Mouse (Mus musculus): ENCODE data around the gene Ubxn11. TPM values are rescaled to one million over a fixed set of nuclear protein-coding genes. Genes with fewer than 3 reads are reported as not detected.
"Not testable (repeated sequence)": the region's sequence is repeated elsewhere in the genome, so short reads cannot be mapped to it uniquely, and the experiment has no call there.

Ubxn11 gene
- polyA plus RNA-seq, 1 experiment from 2014 or later: 10.0 TPM

DNA sequence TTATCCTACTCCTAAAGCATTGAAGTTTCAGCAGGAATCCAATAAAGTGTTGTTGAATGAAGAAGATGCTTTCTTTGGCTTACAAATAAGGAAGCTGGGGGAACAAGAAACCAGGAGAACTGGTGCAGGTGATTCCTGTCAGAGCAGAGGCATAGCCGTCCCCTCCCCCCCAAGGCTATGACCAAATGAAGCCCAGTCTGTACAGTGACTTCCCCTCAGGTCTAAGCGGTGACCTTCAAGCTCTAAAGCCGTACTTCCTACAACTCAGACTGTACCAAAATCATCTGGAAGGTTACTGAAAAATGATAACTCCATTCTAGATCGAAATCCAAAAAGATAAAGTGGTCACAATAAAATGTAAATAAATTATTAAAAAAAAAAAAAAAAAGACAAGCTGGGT lies 47.0 kb downstream of the Ubxn11 start:
- ChIA-PET CTCF (no interaction called here), POLR2A (no interaction called here)
- DNase-seq (ENCODE audit: low read depth, low spot score) (no peak), ATAC-seq (no peak)
- no peak for TF ChIP-seq CTCF (IDR thresholded peaks at IDR 0.05)
- in situ Hi-C loops (cut with MboI; ENCODE audit: low pct_unique_long_range_greater_than_20kb): no loop called here
- H3K27me3 ChIP-seq: no peaks in the 10 kb centered on the region

DNA sequence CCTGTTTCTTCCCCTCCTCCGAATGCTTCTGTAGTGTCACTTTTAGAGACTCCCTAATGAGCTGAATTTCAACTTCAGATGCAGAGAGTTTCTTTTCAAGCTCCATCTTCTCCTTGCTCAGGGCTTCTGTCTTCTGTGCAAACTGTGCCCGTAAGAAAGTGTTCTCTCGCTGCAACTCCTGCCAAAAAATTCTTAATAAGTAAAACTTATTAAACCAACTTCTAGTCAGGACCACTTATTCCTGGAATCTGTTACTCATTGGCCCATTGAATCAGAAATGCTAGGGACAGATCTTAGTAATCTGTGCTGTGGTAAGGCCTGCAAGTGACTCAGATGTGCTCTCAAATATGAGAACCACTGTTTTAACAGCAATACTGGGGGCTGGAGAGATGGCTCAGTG lies 49.7 kb downstream of the Ubxn11 start:
- no peaks in the 10 kb centered on the region for H3K27me3 ChIP-seq
- DNase-seq (ENCODE audit: low read depth, low spot score): no peak
- ChIA-PET CTCF (interaction anchor here (1.1 to 1.8 kb wide), 4 partner anchors 13 to 35 kb away, joined by 3 to 7 read pairs (median 3); partner anchors contain the start of gene Cep85), POLR2A (interaction anchor here (0.9 kb wide), 1 partner anchor 19 kb away, joined by 3 read pairs; no protein-coding TSS in a partner anchor)
- TF ChIP-seq CTCF (IDR thresholded peaks at IDR 0.05): no peak
- ATAC-seq: no peak
- in situ Hi-C loops (cut with MboI; ENCODE audit: low pct_unique_long_range_greater_than_20kb): no loop called here

DNA sequence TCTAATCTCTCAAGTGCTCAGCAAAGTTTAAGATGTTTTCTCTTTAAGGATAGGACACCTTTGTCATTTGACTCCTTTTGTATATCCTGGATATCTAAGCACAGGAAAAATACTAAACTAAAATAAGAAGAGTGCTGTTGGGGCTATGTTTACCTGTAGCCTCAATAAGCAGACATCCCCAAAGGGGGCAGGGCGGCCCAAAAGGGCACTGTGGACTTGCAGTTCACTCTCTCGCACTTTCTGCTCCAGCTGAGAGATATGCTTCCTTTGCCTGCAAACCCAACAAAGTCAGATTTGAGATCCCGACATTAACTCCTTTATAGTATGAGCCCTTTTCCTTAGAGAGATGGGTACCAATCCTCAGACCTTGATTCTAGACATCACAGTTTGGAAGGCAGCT lies 51.3 kb downstream of the Ubxn11 start:
- no peak for DNase-seq (ENCODE audit: low read depth, low spot score)
- no peaks in the 10 kb centered on the region for H3K27me3 ChIP-seq
- POLR2A ChIA-PET: interaction anchor here (1.4 kb wide), 1 partner anchor 26 kb away, joined by 3 read pairs; no protein-coding TSS in a partner anchor
- in situ Hi-C loops (cut with MboI; ENCODE audit: low pct_unique_long_range_greater_than_20kb): no loop called here
- CTCF ChIA-PET: interaction anchor here (2.2 kb wide), 1 partner anchor 13 kb away, joined by 7 read pairs; no protein-coding TSS in a partner anchor
- ATAC-seq: no peak
- TF ChIP-seq CTCF (IDR thresholded peaks at IDR 0.05): no peak

DNA sequence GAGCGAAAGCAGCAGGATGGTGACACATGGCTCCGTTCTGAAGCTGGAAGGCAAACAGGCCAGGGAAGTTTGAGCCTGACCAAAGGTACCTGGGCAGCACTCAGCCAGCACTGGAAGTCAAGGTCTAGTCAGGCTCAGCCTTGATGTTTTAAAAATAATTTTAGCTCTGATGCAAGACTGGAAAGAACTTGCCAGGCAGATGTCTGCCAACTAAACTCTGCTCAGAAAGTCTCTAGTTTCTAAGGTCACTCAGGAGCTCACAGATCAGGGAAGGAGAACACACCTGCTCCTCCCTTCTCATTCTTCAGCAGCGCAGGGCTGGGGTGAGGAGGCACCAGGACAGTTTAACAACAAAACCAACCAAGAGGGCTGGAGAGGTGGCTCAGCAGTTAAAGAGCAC lies 52.0 kb downstream of the Ubxn11 start:
- no peaks in the 10 kb centered on the region for H3K27me3 ChIP-seq
- ATAC-seq (no peak), DNase-seq (ENCODE audit: low read depth, low spot score) (no peak)
- CTCF ChIA-PET: interaction anchor here (2.2 kb wide), 1 partner anchor 13 kb away, joined by 7 read pairs; no protein-coding TSS in a partner anchor
- in situ Hi-C loops (cut with MboI; ENCODE audit: low pct_unique_long_range_greater_than_20kb): no loop called here
- no peak for TF ChIP-seq CTCF (IDR thresholded peaks at IDR 0.05)
- POLR2A ChIA-PET: interaction anchor here (0.9 to 1.4 kb wide), 2 partner anchors 25 to 27 kb away, joined by 3 to 4 read pairs; partner anchors contain the start of gene Sh3bgrl3

DNA sequence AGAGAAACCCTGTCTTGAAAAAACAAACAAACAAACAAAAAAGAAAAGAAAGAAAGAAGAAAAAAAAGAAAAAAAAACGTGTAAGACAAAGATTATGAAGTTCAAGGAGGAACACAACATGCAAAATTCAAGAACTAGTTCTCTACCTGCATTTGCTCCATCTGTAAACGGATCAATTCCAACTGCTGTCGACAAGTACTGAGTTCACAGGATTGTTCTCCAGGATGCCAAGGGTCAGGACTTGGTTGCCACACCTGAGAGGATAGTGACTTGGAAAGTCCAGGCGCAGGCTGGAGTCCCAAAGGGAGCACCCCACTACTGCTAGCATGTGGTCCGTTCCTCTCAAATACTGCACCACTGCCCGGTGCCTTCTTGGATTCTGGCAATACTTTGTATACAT lies 53.2 kb downstream of the Ubxn11 start:
- ChIA-PET CTCF (interaction anchor here (2.2 kb wide), 1 partner anchor 11 kb away, joined by 7 read pairs; no protein-coding TSS in a partner anchor), POLR2A (no interaction called here)
- H3K27me3 ChIP-seq: no peaks in the 10 kb centered on the region
- no peak for TF ChIP-seq CTCF (IDR thresholded peaks at IDR 0.05)
- DNase-seq (ENCODE audit: low read depth, low spot score) (no peak), ATAC-seq (no peak)
- in situ Hi-C loops (cut with MboI; ENCODE audit: low pct_unique_long_range_greater_than_20kb): no loop called here

DNA sequence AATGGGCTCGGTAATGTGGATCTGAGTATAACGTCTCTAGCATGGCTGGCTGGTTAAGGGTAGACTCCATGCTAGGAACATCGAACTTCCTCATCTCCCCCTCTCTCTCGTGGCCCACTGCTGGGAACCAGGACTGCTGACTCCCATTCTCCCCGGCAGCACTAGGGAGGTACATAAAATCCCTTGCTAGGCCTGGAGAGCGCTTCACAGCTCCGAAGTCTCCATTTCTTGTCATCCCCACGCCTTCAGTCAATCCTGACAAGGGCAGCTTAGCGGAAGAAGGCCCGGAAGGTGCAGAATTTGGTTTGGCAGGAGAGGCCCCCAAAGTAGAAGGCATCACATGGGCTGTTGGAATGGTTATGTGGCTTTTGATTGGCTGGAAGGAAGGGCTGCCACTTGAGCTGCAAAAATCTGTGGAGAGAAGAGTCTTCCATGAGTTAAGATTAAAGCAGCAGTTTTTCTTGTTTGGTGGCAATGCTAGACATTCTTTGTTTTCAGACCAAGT lies 53.6 kb downstream of the Ubxn11 start:
- ATAC-seq (no peak), DNase-seq (ENCODE audit: low read depth, low spot score) (no peak)
- in situ Hi-C loops (cut with MboI; ENCODE audit: low pct_unique_long_range_greater_than_20kb): no loop called here
- ChIA-PET POLR2A (interaction anchor here (0.7 kb wide), 1 partner anchor 28 kb away, joined by 3 read pairs; the partner anchor contains the start of gene Sh3bgrl3), CTCF (interaction anchor here (1.0 kb wide), 1 partner anchor 13 kb away, joined by 4 read pairs; no protein-coding TSS in a partner anchor)
- no peaks in the 10 kb centered on the region for H3K27me3 ChIP-seq
- no peak for TF ChIP-seq CTCF (IDR thresholded peaks at IDR 0.05)

DNA sequence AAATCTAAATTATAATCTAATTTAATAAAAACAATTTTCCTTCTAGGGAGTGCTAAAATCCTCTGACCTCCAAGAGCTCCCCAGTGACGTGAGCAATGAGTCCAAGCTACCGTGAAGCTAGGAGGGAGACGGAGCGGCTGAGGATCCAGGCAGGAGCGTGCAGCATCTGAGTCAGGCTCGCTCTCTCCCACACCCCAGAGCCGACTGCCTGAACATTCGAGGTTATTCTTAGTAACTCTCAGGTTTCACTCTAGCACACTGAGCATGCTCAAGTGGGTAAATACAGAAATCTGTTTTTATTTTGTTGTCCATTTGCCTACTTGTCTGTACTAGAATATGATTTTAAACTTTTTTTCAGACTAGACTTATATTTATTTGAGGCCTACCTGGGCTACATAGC lies 54.4 kb downstream of the Ubxn11 start:
- CTCF ChIA-PET: interaction anchor here (1.0 to 2.0 kb wide), 2 partner anchors 10 to 13 kb away, joined by 4 to 7 read pairs; no protein-coding TSS in a partner anchor
- H3K27me3 ChIP-seq: no peaks in the 10 kb centered on the region
- POLR2A ChIA-PET: interaction anchor here (0.7 kb wide), 1 partner anchor 29 kb away, joined by 3 read pairs; the partner anchor contains the start of gene Sh3bgrl3
- DNase-seq (ENCODE audit: low read depth, low spot score) (peak; percentile 35), ATAC-seq (peak; percentile 39)
- in situ Hi-C loops (cut with MboI; ENCODE audit: low pct_unique_long_range_greater_than_20kb): no loop called here
- no peak for TF ChIP-seq CTCF (IDR thresholded peaks at IDR 0.05)

DNA sequence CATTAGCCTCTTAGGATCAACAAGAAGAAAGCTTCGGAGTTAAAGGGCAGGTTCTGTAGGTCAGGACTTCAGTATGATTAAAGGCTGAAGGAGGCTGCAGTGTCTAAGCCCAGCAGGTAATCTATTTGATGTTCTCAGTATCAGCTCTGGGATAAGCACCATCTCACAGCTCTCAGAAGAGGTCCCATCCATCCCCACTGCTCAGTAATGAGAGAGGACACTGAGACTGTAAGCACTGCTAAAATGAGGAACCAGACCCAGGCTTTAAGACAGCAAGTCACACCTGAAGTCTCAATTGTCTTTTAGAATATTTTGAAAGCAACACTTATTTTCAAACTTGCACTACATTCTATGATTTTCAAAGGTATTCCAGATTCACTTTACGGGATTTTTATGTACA lies 55.2 kb downstream of the Ubxn11 start:
- CTCF ChIA-PET: interaction anchor here (2.0 kb wide), 1 partner anchor 9 kb away, joined by 7 read pairs; no protein-coding TSS in a partner anchor
- POLR2A ChIA-PET: interaction anchor here (0.9 kb wide), 1 partner anchor 11 kb away, joined by 3 read pairs; no protein-coding TSS in a partner anchor
- in situ Hi-C loops (cut with MboI; ENCODE audit: low pct_unique_long_range_greater_than_20kb): no loop called here
- TF ChIP-seq CTCF (IDR thresholded peaks at IDR 0.05): no peak
- H3K27me3 ChIP-seq: no peaks in the 10 kb centered on the region
- ATAC-seq (no peak), DNase-seq (ENCODE audit: low read depth, low spot score) (no peak)

DNA sequence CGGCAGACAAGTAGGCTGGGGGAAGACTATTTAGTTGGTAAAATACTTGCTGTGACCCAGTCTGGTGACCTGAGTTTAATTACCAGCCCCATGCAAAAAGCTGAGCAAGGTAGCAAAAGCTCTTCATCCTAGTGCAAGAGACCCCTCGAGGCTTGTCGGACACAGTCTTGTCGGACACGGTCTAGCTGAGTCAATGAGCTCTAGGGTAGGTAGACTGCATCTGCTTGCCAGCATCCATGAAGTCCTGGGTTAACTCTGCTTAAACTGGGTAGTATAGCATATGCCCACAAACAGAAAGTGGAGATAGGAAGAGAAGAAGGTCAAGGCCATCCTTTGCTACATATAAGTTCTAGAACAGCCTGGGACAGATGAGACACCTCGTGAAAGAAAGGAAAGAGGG lies 56.4 kb downstream of the Ubxn11 start:
- POLR2A ChIA-PET: interaction anchor here (0.6 kb wide), 1 partner anchor 23 kb away, joined by 4 read pairs; no protein-coding TSS in a partner anchor

DNA sequence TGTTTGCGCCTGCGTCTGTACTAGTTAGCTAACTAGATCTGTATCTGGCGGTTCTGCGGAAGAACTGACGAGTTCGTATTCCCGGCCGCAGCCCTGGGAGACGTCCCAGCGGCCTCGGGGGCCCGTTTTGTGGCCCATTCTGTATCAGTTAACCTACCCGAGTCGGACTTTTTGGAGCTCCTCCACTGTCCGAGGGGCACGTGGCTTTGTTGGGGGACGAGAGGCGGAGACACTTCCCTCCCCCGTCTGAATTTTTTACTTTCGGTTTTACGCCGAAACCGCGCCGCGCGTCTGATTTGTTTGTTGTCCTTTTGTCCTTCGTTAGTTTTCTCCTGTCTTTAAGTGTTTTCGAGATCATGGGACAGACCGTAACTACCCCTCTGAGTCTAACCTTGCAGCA lies 57.7 kb downstream of the Ubxn11 start:
- ATAC-seq; H3K27me3 ChIP-seq; POLR2A ChIA-PET; in situ Hi-C loops (cut with MboI; ENCODE audit: low pct_unique_long_range_greater_than_20kb); CTCF ChIA-PET; DNase-seq (ENCODE audit: low read depth, low spot score): not testable (repeated sequence)

More for the DNA sequence above, 56.4 kb downstream of the Ubxn11 start:
- CTCF ChIA-PET: no interaction called here
- DNase-seq (ENCODE audit: low read depth, low spot score) (no peak), ATAC-seq (no peak)
- H3K27me3 ChIP-seq: no peaks in the 10 kb centered on the region
- no peak for TF ChIP-seq CTCF (IDR thresholded peaks at IDR 0.05)
- in situ Hi-C loops (cut with MboI; ENCODE audit: low pct_unique_long_range_greater_than_20kb): no loop called here

DNA sequence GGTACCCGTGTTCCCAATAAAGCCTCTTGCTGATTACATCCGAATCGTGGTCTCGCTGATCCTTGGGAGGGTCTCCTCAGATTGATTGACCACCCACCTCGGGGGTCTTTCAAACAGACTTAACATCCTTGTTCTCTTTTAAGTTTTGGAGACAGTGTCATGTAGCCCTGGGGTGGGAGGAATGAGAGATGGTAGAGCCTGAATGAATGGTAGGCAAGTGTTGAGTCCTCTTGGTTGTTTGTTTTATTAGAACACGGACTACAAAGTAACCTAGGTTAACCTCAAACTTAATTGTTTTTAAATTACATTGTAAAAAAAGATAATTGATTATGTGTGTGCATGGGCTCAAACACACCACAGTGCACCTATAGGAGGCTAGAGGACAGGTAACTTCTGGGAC lies 62.2 kb downstream of the Ubxn11 start:
- ChIA-PET POLR2A (no interaction called here), CTCF (interaction anchor here (1.6 kb wide), 1 partner anchor 13 kb away, joined by 7 read pairs; no protein-coding TSS in a partner anchor)
- in situ Hi-C loops (cut with MboI; ENCODE audit: low pct_unique_long_range_greater_than_20kb): no loop called here
- TF ChIP-seq CTCF (IDR thresholded peaks at IDR 0.05): no peak
- ATAC-seq (no peak), DNase-seq (ENCODE audit: low read depth, low spot score) (no peak)
- no peaks in the 10 kb centered on the region for H3K27me3 ChIP-seq

All from Patski (cell line).